Comparison of ENCODE assay signal across 9 mouse cellular contexts in genomic region chr10:59901463-59901862, GRCm38 (mm10). TPM values are rescaled to one million over a fixed set of nuclear protein-coding genes. Genes with fewer than 3 reads are reported as not detected.
DNase-seq lines count a peak whose midpoint lies in the region; ATAC-seq lines count a peak whose summit lies in the region.
"Had no signal": no experiment of that assay in that cellular context is flagged by ENCODE, and none has a peak within 500 bp of the region (broad histone marks: within the 10 kb centered on the region; RNA-seq: fewer than 3 reads in every experiment).

No protein-coding gene starts in this region.

- ATAC-seq in heart, embryonic 14.5 days (ENCODE audit: insufficient number of reproducible peaks, insufficient read depth, low FRiP score, low read depth) = no peak
- ATAC-seq in limb, embryonic 11.5 days (ENCODE audit: insufficient number of reproducible peaks, low FRiP score, low TSS enrichment, low read depth) = no peak
- no peak for ATAC-seq in activated CD4-positive, CD25-positive, alpha-beta regulatory T cell, adult 4 months

- no peak overlapping the region for H3K4me3 ChIP-seq in heart, embryonic 14.5 days (ENCODE audit: control insufficient read depth in 1 of 2, insufficient read depth in 1 of 2, low read depth in 1 of 2, low read length in 2 of 2)
- no peak overlapping the region for H3K4me3 ChIP-seq in limb, embryonic 11.5 days (ENCODE audit: low read depth, low read length)

- intact Hi-C loops in heart, postnatal 36 days (cut with DNase I) = no loop called here
- intact Hi-C loops in gastrocnemius, postnatal 36 days (cut with DNase I) = no loop called here

- H3K9ac ChIP-seq in heart, embryonic 14.5 days (ENCODE audit: low read length) = peak overlapping the region; percentile 46; the same call in 1 of the 2 replicates
- no peak overlapping the region for H3K9ac ChIP-seq in limb, embryonic 11.5 days (ENCODE audit: low read length)

- 75% methylated on average over 1 of the region's 1 CpGs for WGBS in heart, embryonic 14.5 days
- 88% methylated on average over 1 of the region's 1 CpGs for WGBS in limb, embryonic 11.5 days

- no peak overlapping the region for H3K4me2 ChIP-seq in heart, embryonic 14.5 days (ENCODE audit: low read length)
- H3K4me2 ChIP-seq in limb, embryonic 11.5 days (ENCODE audit: low read depth, severe bottlenecking) = no peak overlapping the region

- no peaks in the 10 kb centered on the region for H3K9me3 ChIP-seq in heart, embryonic 14.5 days (ENCODE audit: control insufficient read depth, low read length)
- H3K9me3 ChIP-seq in limb, embryonic 11.5 days (ENCODE audit: control insufficient read depth, low read length) = no peaks in the 10 kb centered on the region

- H3K27me3 ChIP-seq in heart, embryonic 14.5 days (ENCODE audit: control insufficient read depth, insufficient read depth, low read length) = no peaks in the 10 kb centered on the region
- H3K27me3 ChIP-seq in limb, embryonic 11.5 days (ENCODE audit: control insufficient read depth, insufficient read depth, low read length) = no peaks in the 10 kb centered on the region; the same call in 1 of the 2 replicates

- H3K36me3 ChIP-seq in heart, embryonic 14.5 days (ENCODE audit: control insufficient read depth, insufficient read depth, low read length) = peaks cover 21% of the 10 kb centered on the region
- H3K36me3 ChIP-seq in limb, embryonic 11.5 days (ENCODE audit: control insufficient read depth, insufficient read depth, low read length) = peaks cover 14% of the 10 kb centered on the region

- no peak for DNase-seq in heart, postnatal 36 days
- peak; percentile 43 for DNase-seq in thymus, postnatal 4 days
- no peak for DNase-seq in thymus, postnatal 10 days (ENCODE audit: low spot score in 2 of 2)
- DNase-seq in limb, embryonic 11.5 days (ENCODE audit: low spot score) = no peak
- DNase-seq in kidney, adult 18-20 months = no peak
- no peak for DNase-seq in gastrocnemius, postnatal 36 days
- DNase-seq: lung, adult 2 months had no signal

- peaks cover 37 to 57% of the 10 kb centered on the region in 2 experiments for H3K4me1 ChIP-seq in heart, embryonic 14.5 days (ENCODE audit: control insufficient read depth in 2 of 2, insufficient read depth in 2 of 2, low read length in 2 of 2)
- H3K4me1 ChIP-seq in limb, embryonic 11.5 days (ENCODE audit: control insufficient read depth, insufficient read depth, low read length) = peaks cover 57% of the 10 kb centered on the region

- H3K27ac ChIP-seq in heart, embryonic 14.5 days (replicated peaks in 1 of 2; ENCODE audit: control insufficient read depth in 1 of 2, insufficient read depth in 1 of 2, low read depth in 2 of 2, low read length in 2 of 2) = peak overlapping the region; percentile 83 to 97; a peak in 3 of 4 replicates
- peak overlapping the region; percentile 10; the same call in 1 of the 2 replicates for H3K27ac ChIP-seq in limb, embryonic 11.5 days (replicated peaks; ENCODE audit: low read depth, low read length)

RNA-seq across cellular contexts. Expression of gene Dnajb12, which starts 22.1 kb away (rescaled TPM):
- polyA plus RNA-seq in heart, embryonic 14.5 days (2014; fragmentation: Nextera tagmentation; extraction: Ambion mirVana) = 26.9 and 28.6 TPM in 2 replicates
- total RNA-seq in heart, postnatal 36 days (2021) = 10 to 100 TPM; 39.8 to 43.5 TPM
- 22.5 and 23.8 TPM in 2 replicates for polyA plus RNA-seq in limb, embryonic 11.5 days (2014; fragmentation: Nextera tagmentation; extraction: Ambion mirVana)
- 10 to 100 TPM; 54.7 to 61.2 TPM for total RNA-seq in gastrocnemius, postnatal 36 days (2021)
- 10 to 100 TPM; 18.4 to 20.7 TPM for polyA plus RNA-seq in activated CD4-positive, CD25-positive, alpha-beta regulatory T cell, adult 4 months (2017; shearing (Covaris generic))

RNA-seq across cellular contexts. Expression of gene Ddit4, which starts 50.2 kb away (rescaled TPM):
- polyA plus RNA-seq in heart, embryonic 14.5 days (2014; fragmentation: Nextera tagmentation; extraction: Ambion mirVana) = 0.70 and 2.4 TPM in 2 replicates
- total RNA-seq in heart, postnatal 36 days (2021) = 10 to 100 TPM; 37.1 to 64.2 TPM
- polyA plus RNA-seq in limb, embryonic 11.5 days (2014; fragmentation: Nextera tagmentation; extraction: Ambion mirVana) = 6.8 and 10.2 TPM in 2 replicates
- 10 to 100 TPM; 18.2 to 39.3 TPM for total RNA-seq in gastrocnemius, postnatal 36 days (2021)
- polyA plus RNA-seq in activated CD4-positive, CD25-positive, alpha-beta regulatory T cell, adult 4 months (2017; shearing (Covaris generic)) = 10 to 100 TPM; 17.5 to 31.2 TPM
